Mouse (Mus musculus): ENCODE results near the gene Kcnh1.

Kcnh1 gene

GRCm38 (mm10) chr1:192268878-192269277 lies 78.3 kb downstream of the Kcnh1 start:
- DNase-seq (ENCODE audit: low read depth, low spot score), result no peak

- DNase-seq (ENCODE audit: low read depth, low spot score), result no peak
Observed at GRCm38 (mm10) chr1:192269911-192270310, 79.3 kb downstream of the Kcnh1 start.

GRCm38 (mm10) chr1:192277801-192278385 lies 87.3 kb downstream of the Kcnh1 start:
- no peak for DNase-seq (ENCODE audit: low read depth, low spot score)

GRCm38 (mm10) chr1:192284340-192284739 lies 93.8 kb downstream of the Kcnh1 start:
- DNase-seq (ENCODE audit: low read depth, low spot score), result no peak

GRCm38 (mm10) chr1:192284950-192285349 lies 94.4 kb downstream of the Kcnh1 start:
- DNase-seq (ENCODE audit: low read depth, low spot score), result no peak

GRCm38 (mm10) chr1:192288456-192288855 lies 97.9 kb downstream of the Kcnh1 start:
- DNase-seq (ENCODE audit: low read depth, low spot score), result no peak

GRCm38 (mm10) chr1:192291286-192291685 lies 100.7 kb downstream of the Kcnh1 start:
- no peak for DNase-seq (ENCODE audit: low read depth, low spot score)

GRCm38 (mm10) chr1:192293391-192293790 lies 102.8 kb downstream of the Kcnh1 start:
- no peak for DNase-seq (ENCODE audit: low read depth, low spot score)

GRCm38 (mm10) chr1:192293921-192294320 lies 103.3 kb downstream of the Kcnh1 start:
- no peak for DNase-seq (ENCODE audit: low read depth, low spot score)

- no peak for DNase-seq (ENCODE audit: low read depth, low spot score)
Observed at GRCm38 (mm10) chr1:192295243-192295860, 104.8 kb downstream of the Kcnh1 start.

- no peak for DNase-seq (ENCODE audit: low read depth, low spot score)
Observed at GRCm38 (mm10) chr1:192295902-192296301, 105.3 kb downstream of the Kcnh1 start.

GRCm38 (mm10) chr1:192297481-192298128 lies 107.0 kb downstream of the Kcnh1 start:
- no peak for DNase-seq (ENCODE audit: low read depth, low spot score)

- no peak for DNase-seq (ENCODE audit: low read depth, low spot score)
Observed at GRCm38 (mm10) chr1:192300417-192300816, 109.8 kb downstream of the Kcnh1 start.

GRCm38 (mm10) chr1:192303615-192304014 lies 113.0 kb downstream of the Kcnh1 start:
- no peak for DNase-seq (ENCODE audit: low read depth, low spot score)

GRCm38 (mm10) chr1:192305155-192305554 lies 114.6 kb downstream of the Kcnh1 start:
- no peak for DNase-seq (ENCODE audit: low read depth, low spot score)

GRCm38 (mm10) chr1:192307055-192307454 lies 116.5 kb downstream of the Kcnh1 start:
- no peak for DNase-seq (ENCODE audit: low read depth, low spot score)

GRCm38 (mm10) chr1:192311298-192311697 lies 120.7 kb downstream of the Kcnh1 start:
- DNase-seq (ENCODE audit: low read depth, low spot score), result no peak

GRCm38 (mm10) chr1:192311851-192312438 lies 121.4 kb downstream of the Kcnh1 start:
- DNase-seq (ENCODE audit: low read depth, low spot score), result no peak

- no peak for DNase-seq (ENCODE audit: low read depth, low spot score)
Observed at GRCm38 (mm10) chr1:192312446-192312845, 121.9 kb downstream of the Kcnh1 start.

GRCm38 (mm10) chr1:192312998-192313397 lies 122.4 kb downstream of the Kcnh1 start:
- DNase-seq (ENCODE audit: low read depth, low spot score), result no peak

GRCm38 (mm10) chr1:192313571-192313972 lies 123.0 kb downstream of the Kcnh1 start:
- DNase-seq (ENCODE audit: low read depth, low spot score), result no peak

- no peak for DNase-seq (ENCODE audit: low read depth, low spot score)
Observed at GRCm38 (mm10) chr1:192314044-192314443, 123.5 kb downstream of the Kcnh1 start.

Data from ZHBTc4 (cell line).